Mouse (Mus musculus): ENCODE results near the gene Spata25. TPM values are rescaled to one million over a fixed set of nuclear protein-coding genes. Genes with fewer than 3 reads are reported as not detected.
"Not testable (repeated sequence)": the region's sequence is repeated elsewhere in the genome, so short reads cannot be mapped to it uniquely, and the experiment has no call there.

Gene Spata25
- polyA plus RNA-seq, 1 experiment: not detected

- Histone ChIP-seq H3K9me3 (ENCODE audit: control insufficient read depth, low read length) (no peaks in the 10 kb centered on the region), H3K4me3 (replicated peaks) (peak within 1 kb of the TSS; percentile 78), H3K4me1 (ENCODE audit: control insufficient read depth) (peaks cover 50% of the 10 kb centered on the region), H3K27me3 (ENCODE audit: control insufficient read depth) (no peaks in the 10 kb centered on the region), H3K36me3 (ENCODE audit: control insufficient read depth) (peaks cover 53% of the 10 kb centered on the region)
- no peak for TF ChIP-seq TAL1 (IDR thresholded peaks at IDR 0.05; ENCODE audit: low read length)
- TF ChIP-seq GATA1 (IDR thresholded peaks at IDR 0.05; ENCODE audit: low read length): no peak
Observed at GRCm38 (mm10) chr2:164804533-164805331, 23.6 kb downstream of the Spata25 start, which contains the start of the genes Acot8 and Zswim3. Gene Acot8 (minus strand): TSS chr2:164804882. Gene Zswim3 (plus strand): TSS chr2:164805098.

- no peak for TF ChIP-seq GATA1 (IDR thresholded peaks at IDR 0.05; ENCODE audit: low read length)
- peaks cover 53% of the 10 kb centered on the region for H3K36me3 ChIP-seq (ENCODE audit: control insufficient read depth)
- H3K9me3 ChIP-seq (ENCODE audit: control insufficient read depth, low read length): no peaks in the 10 kb centered on the region
- H3K27me3 ChIP-seq (ENCODE audit: control insufficient read depth): no peaks in the 10 kb centered on the region
- peak overlapping the region; percentile 78 for H3K4me3 ChIP-seq (replicated peaks)
- peaks cover 48% of the 10 kb centered on the region for H3K4me1 ChIP-seq (ENCODE audit: control insufficient read depth)
Observed at GRCm38 (mm10) chr2:164803921-164804313, 24.4 kb downstream of the Spata25 start.

GRCm38 (mm10) chr2:164803201-164803920 lies 25.0 kb downstream of the Spata25 start:
- Histone ChIP-seq H3K9me3 (ENCODE audit: control insufficient read depth, low read length) (no peaks in the 10 kb centered on the region), H3K27me3 (ENCODE audit: control insufficient read depth) (no peaks in the 10 kb centered on the region), H3K4me1 (ENCODE audit: control insufficient read depth) (peaks cover 48% of the 10 kb centered on the region), H3K4me3 (replicated peaks) (peak overlapping the region; percentile 78), H3K36me3 (ENCODE audit: control insufficient read depth) (peaks cover 53% of the 10 kb centered on the region)
- TF ChIP-seq GATA1 (IDR thresholded peaks at IDR 0.05; ENCODE audit: low read length): no peak
- TF ChIP-seq TAL1 (IDR thresholded peaks at IDR 0.05; ENCODE audit: low read length): no peak; the same call in 2 of the 3 replicates

- no peaks in the 10 kb centered on the region for H3K9me3 ChIP-seq (ENCODE audit: control insufficient read depth, low read length)
- peaks cover 77% of the 10 kb centered on the region for H3K36me3 ChIP-seq (ENCODE audit: control insufficient read depth)
Observed at GRCm38 (mm10) chr2:164800252-164801004, 27.9 kb downstream of the Spata25 start.

GRCm38 (mm10) chr2:164798554-164798953 lies 29.8 kb downstream of the Spata25 start:
- Histone ChIP-seq H3K4me1 (ENCODE audit: control insufficient read depth) (peaks cover 23% of the 10 kb centered on the region), H3K36me3 (ENCODE audit: control insufficient read depth) (peaks cover 94% of the 10 kb centered on the region)
- not testable (repeated sequence) for H3K27me3 ChIP-seq (ENCODE audit: control insufficient read depth); H3K4me3 ChIP-seq (replicated peaks); H3K9me3 ChIP-seq (ENCODE audit: control insufficient read depth, low read length)

More at GRCm38 (mm10) chr2:164800252-164801004, 27.9 kb downstream of the Spata25 start:
- H3K4me1 ChIP-seq (ENCODE audit: control insufficient read depth): peaks cover 27% of the 10 kb centered on the region
- H3K27me3 ChIP-seq (ENCODE audit: control insufficient read depth): no peaks in the 10 kb centered on the region
- TF ChIP-seq TAL1 (IDR thresholded peaks at IDR 0.05; ENCODE audit: low read length) (no peak), GATA1 (IDR thresholded peaks at IDR 0.05; ENCODE audit: low read length) (no peak)
- no peak overlapping the region for H3K4me3 ChIP-seq (replicated peaks)

- H3K4me3 ChIP-seq (replicated peaks): no peak overlapping the region
- H3K9me3 ChIP-seq (ENCODE audit: control insufficient read depth, low read length): no peaks in the 10 kb centered on the region
- H3K27me3 ChIP-seq (ENCODE audit: control insufficient read depth): no peaks in the 10 kb centered on the region
- H3K4me1 ChIP-seq (ENCODE audit: control insufficient read depth): peaks cover 21% of the 10 kb centered on the region
- peaks cover 97% of the 10 kb centered on the region for H3K36me3 ChIP-seq (ENCODE audit: control insufficient read depth)
- TF ChIP-seq GATA1 (IDR thresholded peaks at IDR 0.05; ENCODE audit: low read length) (no peak), TAL1 (IDR thresholded peaks at IDR 0.05; ENCODE audit: low read length) (no peak)
Observed at GRCm38 (mm10) chr2:164795868-164796267, 32.5 kb downstream of the Spata25 start.

GRCm38 (mm10) chr2:164794293-164794692 lies 34.0 kb downstream of the Spata25 start:
- TF ChIP-seq TAL1 (IDR thresholded peaks at IDR 0.05; ENCODE audit: low read length) (no peak), GATA1 (IDR thresholded peaks at IDR 0.05; ENCODE audit: low read length) (no peak)
- Histone ChIP-seq H3K4me3 (replicated peaks) (no peak overlapping the region), H3K36me3 (ENCODE audit: control insufficient read depth) (peaks cover 94% of the 10 kb centered on the region), H3K4me1 (ENCODE audit: control insufficient read depth) (peaks cover 29% of the 10 kb centered on the region), H3K9me3 (ENCODE audit: control insufficient read depth, low read length) (no peaks in the 10 kb centered on the region), H3K27me3 (ENCODE audit: control insufficient read depth) (no peaks in the 10 kb centered on the region)

GRCm38 (mm10) chr2:164793772-164794171 lies 34.6 kb downstream of the Spata25 start:
- Histone ChIP-seq H3K9me3 (ENCODE audit: control insufficient read depth, low read length) (no peaks in the 10 kb centered on the region), H3K4me1 (ENCODE audit: control insufficient read depth) (peaks cover 33% of the 10 kb centered on the region), H3K36me3 (ENCODE audit: control insufficient read depth) (peaks cover 94% of the 10 kb centered on the region), H3K4me3 (replicated peaks) (no peak overlapping the region), H3K27me3 (ENCODE audit: control insufficient read depth) (no peaks in the 10 kb centered on the region)
- no peak for TF ChIP-seq TAL1 (IDR thresholded peaks at IDR 0.05; ENCODE audit: low read length)
- no peak for TF ChIP-seq GATA1 (IDR thresholded peaks at IDR 0.05; ENCODE audit: low read length)

- TF ChIP-seq GATA1 (IDR thresholded peaks at IDR 0.05; ENCODE audit: low read length): no peak
- TF ChIP-seq TAL1 (IDR thresholded peaks at IDR 0.05; ENCODE audit: low read length): no peak
- Histone ChIP-seq H3K4me3 (replicated peaks) (no peak overlapping the region), H3K4me1 (ENCODE audit: control insufficient read depth) (peaks cover 39% of the 10 kb centered on the region), H3K27me3 (ENCODE audit: control insufficient read depth) (no peaks in the 10 kb centered on the region), H3K9me3 (ENCODE audit: control insufficient read depth, low read length) (no peaks in the 10 kb centered on the region), H3K36me3 (ENCODE audit: control insufficient read depth) (peaks cover 94% of the 10 kb centered on the region)
Observed at GRCm38 (mm10) chr2:164793236-164793635, 35.1 kb downstream of the Spata25 start.

All from erythroblast, embryonic 14.5 days (primary cell).